Mouse (Mus musculus) neural tube, embryonic 11.5 days (tissue): ENCODE data around the gene H2-DMb2. TPM values are rescaled to one million over a fixed set of nuclear protein-coding genes. Genes with fewer than 3 reads are reported as not detected.

Source experiments
- ATAC-seq: fragments of 200-750 bp; cut with Nextera tagmentation; 2 replicates; pipeline ENCODE4 v1.8.0; 2017; ENCODE audit warnings: moderate number of reproducible peaks, mild to moderate bottlenecking, moderate TSS enrichment, moderate library complexity; ENCODE audit not compliant: insufficient read depth, low FRiP score, low TSS enrichment
- DNase-seq: peaks from one replicate; pipeline ENCODE4 v3.0.0-alpha.2; 2015; ENCODE audit warnings: low spot score
- H3K27ac ChIP-seq: fragments of 300-500 bp; sonication (generic); 2 replicates; pipeline ENCODE4 v1.5.1; 2014; ENCODE audit warnings: low read depth, mild to moderate bottlenecking, low read length
- H3K27me3 ChIP-seq: fragments of 300-500 bp; sonication (generic); 2 replicates; pipeline ENCODE4 v1.6.1; 2014; ENCODE audit warnings: mild to moderate bottlenecking, low read length, mixed read lengths; ENCODE audit not compliant: control insufficient read depth, insufficient read depth
- H3K36me3 ChIP-seq: fragments of 300-500 bp; sonication (generic); 2 replicates; pipeline ENCODE4 v1.6.1; 2014; ENCODE audit warnings: mild to moderate bottlenecking, low read length, moderate library complexity, mixed read lengths; ENCODE audit not compliant: control insufficient read depth, insufficient read depth
- H3K4me1 ChIP-seq: fragments of 300-500 bp; sonication (generic); 2 replicates; pipeline ENCODE4 v1.6.1; 2014; ENCODE audit warnings: low read length, mixed read lengths; ENCODE audit not compliant: control insufficient read depth, insufficient read depth
- H3K4me2 ChIP-seq: fragments of 300-500 bp; sonication (generic); 2 replicates; pipeline ENCODE4 v1.6.1; 2014; ENCODE audit warnings: low read depth, mild to moderate bottlenecking, moderate library complexity
- H3K4me3 ChIP-seq: fragments of 300-500 bp; sonication (generic); 2 replicates; pipeline ENCODE4 v1.5.1; 2014; ENCODE audit warnings: low read depth, low read length
- H3K9ac ChIP-seq: fragments of 300-500 bp; sonication (generic); 2 replicates; pipeline ENCODE4 v1.6.1; 2014; ENCODE audit warnings: mild to moderate bottlenecking, low read length
- H3K9me3 ChIP-seq: fragments of 300-500 bp; sonication (generic); 2 replicates; pipeline ENCODE4 v1.6.1; 2016; ENCODE audit warnings: low read length; ENCODE audit not compliant: control insufficient read depth
- WGBS: fragments of 180-500 bp; shearing (Covaris S2); extraction: QIAGEN DNeasy Blood & Tissue Kit; methylation state at CpG from one replicate; pipeline ENCODE4 v1.1.7; 2014; 5-methylcytosine and 5-hydroxymethylcytosine counted together
- polyA plus RNA-seq: library from polyadenylated mRNA; unstranded; fragments of >200 nt; fragmentation: Nextera tagmentation; extraction: Ambion mirVana; gene quantifications from 2 replicates; pipeline ENCODE4 v1.2.1, GENCODE M21; 2014

The H2-DMb2 gene
- polyA plus RNA-seq, 1 experiment from 2014 or later, result not detected

- Histone ChIP-seq H3K4me1 (peaks cover 8% of the 10 kb centered on the region), H3K4me2 (no peak overlapping the region), H3K27me3 (peaks cover 52% of the 10 kb centered on the region), H3K36me3 (no peaks in the 10 kb centered on the region), H3K9ac (no peak overlapping the region), H3K9me3 (no peaks in the 10 kb centered on the region), H3K4me3 (no peak overlapping the region), H3K27ac (no peak overlapping the region)
- no peak for DNase-seq
- 67% methylated on average over 6 of the region's 6 CpGs for WGBS
- no peak for ATAC-seq
Measured at GRCm38 (mm10) chr17:34188986-34189385, 45.9 kb downstream of the H2-DMb2 start.

- Histone ChIP-seq H3K27me3 (peaks cover 64% of the 10 kb centered on the region), H3K9me3 (no peaks in the 10 kb centered on the region), H3K4me2 (no peak overlapping the region), H3K36me3 (no peaks in the 10 kb centered on the region), H3K9ac (no peak overlapping the region), H3K4me3 (no peak overlapping the region), H3K4me1 (peaks cover 2% of the 10 kb centered on the region; the same call in 1 of the 2 replicates), H3K27ac (no peak overlapping the region)
- WGBS, result 23% methylated on average over 16 of the region's 16 CpGs
- no peak for DNase-seq
- no peak for ATAC-seq
Measured at GRCm38 (mm10) chr17:34192852-34193251, 49.7 kb downstream of the H2-DMb2 start.

- Histone ChIP-seq H3K4me3 (no peak overlapping the region), H3K9ac (no peak overlapping the region), H3K9me3 (no peaks in the 10 kb centered on the region), H3K4me1 (no peaks in the 10 kb centered on the region), H3K27me3 (peaks cover 65% of the 10 kb centered on the region), H3K36me3 (no peaks in the 10 kb centered on the region), H3K4me2 (no peak overlapping the region), H3K27ac (no peak overlapping the region)
- no peak for DNase-seq
- no peak for ATAC-seq
- 50% methylated on average over 8 of the region's 8 CpGs for WGBS
Measured at GRCm38 (mm10) chr17:34193468-34193867, 50.4 kb downstream of the H2-DMb2 start.

- H3K36me3 ChIP-seq, result no peaks in the 10 kb centered on the region
- no peak overlapping the region for H3K27ac ChIP-seq
- DNase-seq (no peak), ATAC-seq (no peak)
- H3K4me3 ChIP-seq, result no peak overlapping the region
- H3K9me3 ChIP-seq, result no peaks in the 10 kb centered on the region
- peaks cover 70% of the 10 kb centered on the region for H3K27me3 ChIP-seq
- no peak overlapping the region for H3K9ac ChIP-seq
- H3K4me1 ChIP-seq, result no peaks in the 10 kb centered on the region
- H3K4me2 ChIP-seq, result no peak overlapping the region
- WGBS, result 86% methylated on average over 4 of the region's 4 CpGs
Measured at GRCm38 (mm10) chr17:34194723-34195122, 51.6 kb downstream of the H2-DMb2 start.

GRCm38 (mm10) chr17:34196491-34196890 lies 53.4 kb downstream of the H2-DMb2 start:
- no peak overlapping the region for H3K4me3 ChIP-seq
- no peak overlapping the region for H3K27ac ChIP-seq
- H3K9ac ChIP-seq, result no peak overlapping the region
- no peaks in the 10 kb centered on the region for H3K9me3 ChIP-seq
- H3K36me3 ChIP-seq, result no peaks in the 10 kb centered on the region
- ATAC-seq (no peak), DNase-seq (no peak)
- no peak overlapping the region for H3K4me2 ChIP-seq
- H3K4me1 ChIP-seq, result no peaks in the 10 kb centered on the region
- WGBS, result 33% methylated on average over 12 of the region's 12 CpGs
- H3K27me3 ChIP-seq, result peaks cover 73% of the 10 kb centered on the region

GRCm38 (mm10) chr17:34196941-34197894 lies 54.1 kb downstream of the H2-DMb2 start, which contains the start of gene Psmb8:
Gene Psmb8, plus strand, starts transcription at chr17:34197721.
- H3K4me3 ChIP-seq, result peak within 1 kb of the TSS; percentile 33
- peaks cover 70% of the 10 kb centered on the region for H3K27me3 ChIP-seq
- H3K36me3 ChIP-seq, result no peaks in the 10 kb centered on the region
- H3K4me2 ChIP-seq, result peak within 1 kb of the TSS; percentile 47
- no peaks in the 10 kb centered on the region for H3K4me1 ChIP-seq
- H3K27ac ChIP-seq, result no peak within 1 kb of the TSS
- DNase-seq, result peak; percentile 81
- H3K9me3 ChIP-seq, result no peaks in the 10 kb centered on the region
- ATAC-seq, result peak; percentile 55; the same call in 1 of the 2 replicates
- no peak within 1 kb of the TSS for H3K9ac ChIP-seq
- 6% methylated on average over 41 of the region's 41 CpGs for WGBS

- DNase-seq (no peak), ATAC-seq (no peak; the same call in 1 of the 2 replicates)
- peaks cover 65% of the 10 kb centered on the region for H3K27me3 ChIP-seq
- H3K27ac ChIP-seq, result no peak overlapping the region
- H3K4me3 ChIP-seq, result peak overlapping the region; percentile 33
- H3K9ac ChIP-seq, result no peak overlapping the region
- 2% methylated on average over 32 of the region's 32 CpGs for WGBS
- H3K36me3 ChIP-seq, result no peaks in the 10 kb centered on the region
- H3K4me2 ChIP-seq, result peak overlapping the region; percentile 47
- no peaks in the 10 kb centered on the region for H3K9me3 ChIP-seq
- H3K4me1 ChIP-seq, result no peaks in the 10 kb centered on the region
Measured at GRCm38 (mm10) chr17:34197904-34198520, 54.9 kb downstream of the H2-DMb2 start.

- Histone ChIP-seq H3K27me3 (peaks cover 67% of the 10 kb centered on the region), H3K36me3 (no peaks in the 10 kb centered on the region), H3K27ac (no peak overlapping the region), H3K4me2 (peak overlapping the region; percentile 47), H3K9ac (no peak overlapping the region), H3K4me3 (peak overlapping the region; percentile 33), H3K4me1 (no peaks in the 10 kb centered on the region), H3K9me3 (no peaks in the 10 kb centered on the region)
- ATAC-seq (no peak), DNase-seq (no peak)
- WGBS, result 6% methylated on average over 11 of the region's 11 CpGs
Measured at GRCm38 (mm10) chr17:34198521-34198912, 55.4 kb downstream of the H2-DMb2 start.
